Mouse (Mus musculus) cerebellum, postnatal 10 days (tissue): ENCODE data around the gene Magi1.

Source experiments
- DNase-seq, 2 experiments: peaks; one replicate each; pipeline ENCODE4 v3.0.0; 2021; ENCODE audit warnings: mixed read lengths in 2 of 2

Gene Magi1

GRCm38 (mm10) chr6:93957172-93957571, 326.5 kb downstream of the Magi1 start:
- no peak for DNase-seq

DNA sequence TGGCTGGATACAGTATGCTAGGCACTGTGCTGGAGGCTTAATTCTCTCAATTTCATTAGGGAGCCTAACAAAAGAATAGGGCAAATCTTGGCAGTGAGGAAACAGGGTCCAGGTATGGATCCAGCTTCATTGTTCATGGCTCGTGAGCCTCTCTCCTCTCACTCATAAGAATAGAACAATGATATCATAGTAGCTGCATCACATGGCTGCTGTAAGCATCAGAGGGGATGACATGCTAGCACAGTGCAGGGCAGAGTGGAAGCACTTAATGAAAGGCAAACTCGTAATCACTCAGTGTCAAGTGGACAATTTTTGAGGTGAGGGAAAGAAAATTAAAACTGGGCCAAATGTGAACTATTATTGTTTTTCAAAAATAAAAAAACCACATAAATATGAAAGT, 337.1 kb downstream of the Magi1 start:
- no peak for DNase-seq

DNA sequence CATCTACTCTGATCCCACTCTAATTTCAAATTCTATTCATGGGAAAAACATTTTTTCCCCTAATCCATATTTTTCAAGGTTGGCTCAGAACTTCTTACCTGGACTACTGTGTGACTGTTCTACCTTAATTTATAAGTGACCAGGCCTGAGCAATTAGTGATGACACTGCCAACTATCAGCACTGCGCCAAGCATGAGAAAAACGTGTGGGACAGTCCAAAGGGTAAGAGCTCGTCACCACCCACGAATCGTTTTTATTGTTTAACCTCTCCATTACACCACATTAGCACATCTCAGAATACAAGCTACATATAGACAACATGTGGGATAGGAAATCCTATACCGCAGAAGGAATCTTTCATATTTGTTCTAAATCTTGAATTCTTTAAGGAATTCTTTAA, 347.4 kb downstream of the Magi1 start:
- no peak for DNase-seq

DNA sequence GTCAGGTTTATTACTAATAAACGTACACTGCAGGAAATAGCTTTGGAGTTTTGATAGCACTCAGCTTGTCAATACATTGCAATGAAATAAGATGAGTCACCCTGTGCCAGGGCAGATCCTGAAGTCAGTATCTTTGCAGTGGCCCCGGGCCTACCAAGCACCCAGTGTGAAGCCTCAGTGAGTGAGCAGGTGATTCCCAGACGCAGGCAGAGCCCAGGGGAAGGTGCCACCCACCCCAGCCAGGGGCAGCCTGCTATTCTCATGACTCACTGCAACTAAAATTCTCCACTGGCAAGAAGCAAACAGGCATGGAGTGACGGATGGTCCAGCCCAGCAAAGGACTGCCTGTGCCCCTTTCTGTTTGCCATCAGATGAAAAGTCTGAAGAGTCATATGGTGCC, 347.9 kb downstream of the Magi1 start:
- no peak for DNase-seq

- DNase-seq = no peak
Measured at GRCm38 (mm10) chr6:93934700-93935099, 349.0 kb downstream of the Magi1 start.

GRCm38 (mm10) chr6:93924568-93924967, 359.1 kb downstream of the Magi1 start:
- DNase-seq = no peak

- DNase-seq = no peak
Measured at GRCm38 (mm10) chr6:93923972-93924371, 359.7 kb downstream of the Magi1 start.

GRCm38 (mm10) chr6:93923351-93923750, 360.4 kb downstream of the Magi1 start:
- no peak for DNase-seq

GRCm38 (mm10) chr6:93922931-93923330, 360.8 kb downstream of the Magi1 start:
- DNase-seq = no peak

DNA sequence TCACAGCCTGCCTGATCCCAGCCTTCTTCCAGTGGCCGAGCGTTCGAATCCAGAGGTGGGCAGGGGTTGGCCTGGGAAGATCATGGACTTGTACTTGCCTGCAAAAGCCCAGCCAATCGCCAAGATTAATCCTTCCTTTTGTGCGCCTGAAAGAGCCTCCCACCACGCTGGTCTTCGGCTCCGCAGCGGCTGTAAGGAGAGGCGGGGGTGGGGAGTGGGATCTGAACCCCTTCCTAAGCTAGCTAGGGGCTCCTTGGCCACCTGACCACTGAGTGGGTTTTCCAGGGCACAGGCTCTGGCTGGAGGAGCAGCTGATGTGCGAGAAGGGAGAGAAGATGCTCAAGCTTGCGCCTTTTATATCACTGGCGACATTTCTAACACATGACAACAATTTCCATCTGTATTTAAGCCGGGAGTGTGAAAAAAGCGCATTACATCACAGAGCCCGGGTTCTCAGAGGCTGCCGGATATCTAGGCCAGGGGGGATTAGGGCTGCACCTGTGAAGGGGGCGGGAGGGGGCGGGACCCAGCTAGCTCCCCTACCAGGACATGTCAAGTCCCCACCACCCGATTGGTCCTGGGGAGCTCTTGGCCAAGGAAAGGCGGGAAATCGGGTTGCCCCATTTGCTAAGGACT, 370.4 kb downstream of the Magi1 start:
- peak; percentile 76 to 84 for DNase-seq

GRCm38 (mm10) chr6:93912582-93913225, 371.0 kb downstream of the Magi1 start:
- peak; percentile 86 to 92 for DNase-seq

DNA sequence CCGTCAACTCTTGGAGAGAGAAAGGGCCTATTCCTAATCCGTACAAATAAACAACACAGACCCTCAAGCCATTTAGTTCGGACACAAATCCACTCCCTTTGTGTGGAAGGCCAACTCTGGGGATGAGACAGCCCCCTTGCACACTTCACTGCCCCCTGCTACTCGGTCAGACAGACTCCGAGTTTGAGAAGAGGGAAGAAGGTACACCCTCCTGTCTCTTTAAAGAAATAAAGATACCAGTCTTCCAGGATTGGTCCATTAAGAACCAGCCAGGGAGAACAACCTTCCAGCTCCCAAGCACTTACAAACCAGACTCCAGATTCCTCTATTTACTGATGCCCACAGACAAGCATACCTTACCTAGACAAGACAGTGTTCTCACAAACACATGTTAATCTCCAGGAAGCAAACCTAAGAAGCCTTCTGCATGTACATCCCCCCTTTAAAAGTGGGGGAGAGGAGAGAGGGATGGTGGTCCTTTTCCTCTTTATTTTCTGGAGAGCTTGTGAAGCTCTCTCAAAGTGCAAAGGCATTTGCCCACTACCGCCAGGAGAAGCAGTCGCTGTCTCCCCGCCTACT, 371.6 kb downstream of the Magi1 start:
- peak; percentile 41 to 53 for DNase-seq

GRCm38 (mm10) chr6:93911420-93911819, 372.3 kb downstream of the Magi1 start:
- DNase-seq = peak; percentile 11 to 13

GRCm38 (mm10) chr6:93909976-93910375, 373.7 kb downstream of the Magi1 start:
- peak; percentile 20 to 23 for DNase-seq

GRCm38 (mm10) chr6:93904987-93905386, 378.7 kb downstream of the Magi1 start:
- DNase-seq = no peak

DNA sequence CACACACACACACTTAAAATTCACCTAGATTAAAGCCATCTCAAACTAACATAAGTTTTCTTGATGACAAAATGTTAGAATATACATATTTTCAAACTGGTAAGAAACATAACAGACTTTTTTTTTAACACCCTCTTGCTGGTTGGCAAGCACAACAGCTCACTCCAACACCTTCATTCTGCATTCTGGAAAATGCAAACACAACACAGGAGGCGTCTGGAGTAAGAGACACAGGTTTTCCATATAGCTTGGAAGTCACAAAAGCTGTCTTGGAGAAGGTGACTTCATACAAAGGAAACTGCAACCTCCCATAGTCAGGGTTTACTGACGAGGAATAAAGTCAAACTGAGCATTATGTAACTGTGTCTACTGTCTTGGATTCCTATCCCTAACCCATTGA, 381.5 kb downstream of the Magi1 start:
- DNase-seq = no peak

- DNase-seq = no peak
Measured at GRCm38 (mm10) chr6:93901408-93901807, 382.3 kb downstream of the Magi1 start.

GRCm38 (mm10) chr6:93897512-93897911, 386.2 kb downstream of the Magi1 start:
- DNase-seq = no peak

- DNase-seq = no peak
Measured at GRCm38 (mm10) chr6:93895721-93896120, 388.0 kb downstream of the Magi1 start.

DNA sequence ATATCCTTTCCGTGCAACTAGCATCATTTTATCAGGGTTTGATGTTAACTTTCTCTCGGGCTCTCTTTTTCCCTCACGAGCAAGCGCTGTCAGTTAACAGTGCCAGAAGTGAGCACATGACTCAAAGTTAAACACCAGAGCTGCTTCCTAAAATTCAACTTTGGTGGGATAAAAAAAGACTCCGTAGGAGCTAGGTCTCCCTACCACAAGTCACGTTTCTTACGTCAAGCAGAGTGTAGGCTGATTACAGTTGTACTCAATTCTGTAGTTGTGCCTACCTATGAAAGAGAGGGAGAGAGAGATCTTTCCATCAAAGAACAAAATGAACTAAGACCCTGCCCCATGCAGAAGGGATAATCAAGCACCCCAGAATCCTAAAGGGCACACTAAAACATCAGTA, 389.8 kb downstream of the Magi1 start:
- DNase-seq = no peak

GRCm38 (mm10) chr6:93892922-93893321, 390.8 kb downstream of the Magi1 start:
- no peak for DNase-seq

GRCm38 (mm10) chr6:93890011-93890410, 393.7 kb downstream of the Magi1 start:
- peak in 1 of 2 experiments; percentile 31 for DNase-seq

DNA sequence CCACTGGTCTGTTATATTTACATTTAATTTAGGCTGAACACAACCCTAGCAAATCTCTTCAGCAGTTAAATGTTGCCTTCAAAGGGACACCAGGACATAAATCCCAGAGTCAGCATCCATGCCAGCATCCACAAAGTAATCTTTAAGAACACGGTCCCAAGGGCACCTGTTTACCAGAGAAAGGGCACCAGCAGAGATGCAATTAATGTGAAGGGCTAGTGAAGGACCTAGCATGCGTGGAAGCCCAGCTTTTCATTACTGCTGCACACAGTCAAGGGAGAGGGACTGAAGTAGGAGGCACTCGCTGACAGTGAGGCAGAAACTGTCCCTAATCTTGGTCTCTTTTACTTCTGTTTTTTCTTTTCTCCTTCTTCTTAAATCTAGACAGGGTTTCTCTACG, 406.4 kb downstream of the Magi1 start:
- no peak for DNase-seq

- peak; percentile 35 to 57 for DNase-seq
Measured at GRCm38 (mm10) chr6:93874936-93875335, 408.8 kb downstream of the Magi1 start.
